Mouse (Mus musculus): ENCODE measurements at regions not wholly inside any gene's neighbourhood (a gene's known extent, or its start where the extent isn't known, plus 50 kb on each side); places are given as distances from the start of the nearest gene placed in this dataset.

GRCm38 (mm10) chr5:148454200-148454599 is 54.5 kb upstream of the Slc7a1 start:
- Histone ChIP-seq H3K9ac (no peak overlapping the region), H3K4me3 (replicated peaks) (no peak overlapping the region), H3K4me1 (no peaks in the 10 kb centered on the region), H3K4me2 (no peak overlapping the region), H3K27ac (no peak overlapping the region), H3K27me3 (no peaks in the 10 kb centered on the region), H3K9me3 (replicated peaks) (no peaks in the 10 kb centered on the region), H3K36me3 (no peaks in the 10 kb centered on the region)
- no peak for ATAC-seq (replicated peaks; ENCODE audit: low FRiP score)
- WGBS = 65% methylated on average over 5 of the region's 5 CpGs

GRCm38 (mm10) chr5:148453776-148454175 is 54.1 kb upstream of the Slc7a1 start:
- H3K27me3 ChIP-seq = no peaks in the 10 kb centered on the region
- no peak overlapping the region for H3K27ac ChIP-seq
- no peaks in the 10 kb centered on the region for H3K9me3 ChIP-seq (replicated peaks)
- H3K9ac ChIP-seq = no peak overlapping the region
- H3K36me3 ChIP-seq = no peaks in the 10 kb centered on the region
- 86% methylated on average over 12 of the region's 12 CpGs for WGBS
- no peak overlapping the region for H3K4me2 ChIP-seq
- H3K4me1 ChIP-seq = no peaks in the 10 kb centered on the region
- no peak for ATAC-seq (replicated peaks; ENCODE audit: low FRiP score)
- H3K4me3 ChIP-seq (replicated peaks) = no peak overlapping the region

GRCm38 (mm10) chr5:148452909-148453632 is 53.4 kb upstream of the Slc7a1 start:
- Histone ChIP-seq H3K9ac (no peak overlapping the region), H3K36me3 (no peaks in the 10 kb centered on the region), H3K9me3 (replicated peaks) (no peaks in the 10 kb centered on the region), H3K4me3 (replicated peaks) (no peak overlapping the region), H3K4me1 (no peaks in the 10 kb centered on the region), H3K27me3 (no peaks in the 10 kb centered on the region), H3K27ac (no peak overlapping the region), H3K4me2 (no peak overlapping the region)
- 70% methylated on average over 17 of the region's 17 CpGs for WGBS
- no peak for ATAC-seq (replicated peaks; ENCODE audit: low FRiP score)

- H3K4me2 ChIP-seq = no peak overlapping the region
- ATAC-seq (replicated peaks; ENCODE audit: low FRiP score) = no peak
- no peaks in the 10 kb centered on the region for H3K4me1 ChIP-seq
- no peaks in the 10 kb centered on the region for H3K9me3 ChIP-seq (replicated peaks)
- H3K9ac ChIP-seq = no peak overlapping the region
- no peak overlapping the region for H3K4me3 ChIP-seq (replicated peaks)
- H3K27ac ChIP-seq = no peak overlapping the region
- WGBS = 40% methylated on average over 7 of the region's 7 CpGs
- no peaks in the 10 kb centered on the region for H3K27me3 ChIP-seq
- no peaks in the 10 kb centered on the region for H3K36me3 ChIP-seq
Measured at GRCm38 (mm10) chr5:148451811-148452210, 52.1 kb upstream of the Slc7a1 start.

- WGBS = 45% methylated on average over 11 of the region's 11 CpGs
- Histone ChIP-seq H3K36me3 (no peaks in the 10 kb centered on the region), H3K4me3 (replicated peaks) (no peak overlapping the region), H3K27ac (no peak overlapping the region), H3K4me1 (no peaks in the 10 kb centered on the region), H3K9me3 (replicated peaks) (no peaks in the 10 kb centered on the region), H3K9ac (no peak overlapping the region), H3K27me3 (no peaks in the 10 kb centered on the region), H3K4me2 (no peak overlapping the region)
- peak; percentile 52; the same call in 1 of the 2 replicates for ATAC-seq (replicated peaks; ENCODE audit: low FRiP score)
Measured at GRCm38 (mm10) chr5:148450924-148451323, 51.2 kb upstream of the Slc7a1 start.
